Mouse (Mus musculus): ENCODE data around the gene Hs1bp3. TPM values are rescaled to one million over a fixed set of nuclear protein-coding genes. Genes with fewer than 3 reads are reported as not detected.
A peak's percentile ranks its signal among the peaks of the same experiment; 100 is the strongest.

Gene Hs1bp3
- polyA plus RNA-seq, 1 experiment from 2014 or later, result 11.6 TPM

DNA sequence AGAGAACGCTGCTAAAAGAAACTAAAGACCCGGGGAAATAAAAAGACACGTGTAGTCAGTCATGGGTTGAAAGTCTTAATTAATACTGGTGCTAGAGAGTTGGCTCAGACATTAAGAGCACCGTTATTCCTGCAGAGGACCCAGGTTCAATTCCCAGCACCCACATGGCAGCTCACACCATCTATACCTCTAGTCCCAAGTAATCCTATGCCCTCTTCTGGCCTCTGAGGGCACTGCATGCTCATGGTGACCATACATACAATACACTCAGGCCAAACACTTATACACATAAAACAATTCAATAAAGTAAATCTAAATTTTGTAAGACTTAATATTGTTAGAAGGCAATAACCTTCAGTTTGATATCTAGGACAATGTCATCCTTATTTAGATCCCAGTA lies 41.8 kb downstream of the Hs1bp3 start:
- no peaks in the 10 kb centered on the region for H3K36me3 ChIP-seq
- no peak overlapping the region for H3K27ac ChIP-seq
- H3K27me3 ChIP-seq (replicated peaks), result no peaks in the 10 kb centered on the region
- 93% methylated on average over 4 of the region's 4 CpGs for WGBS
- H3K4me2 ChIP-seq (replicated peaks), result no peak overlapping the region
- H3K4me1 ChIP-seq, result 0 out of 2 replicates have a peak, but pooled peaks cover 3% of the 10 kb centered on the region
- no peaks in the 10 kb centered on the region for H3K9me3 ChIP-seq
- H3K9ac ChIP-seq, result no peak overlapping the region
- H3K4me3 ChIP-seq, result no peak overlapping the region
- ATAC-seq (ENCODE audit: low FRiP score, low read depth), result no peak

GRCm38 (mm10) chr12:8357449-8357848 lies 44.2 kb downstream of the Hs1bp3 start:
- WGBS, result 72% methylated on average over 5 of the region's 5 CpGs
- Histone ChIP-seq H3K36me3 (no peaks in the 10 kb centered on the region), H3K9me3 (no peaks in the 10 kb centered on the region), H3K27ac (no peak overlapping the region), H3K9ac (no peak overlapping the region), H3K27me3 (replicated peaks) (no peaks in the 10 kb centered on the region), H3K4me1 (no peaks in the 10 kb centered on the region), H3K4me2 (replicated peaks) (no peak overlapping the region), H3K4me3 (no peak overlapping the region)
- no peak for ATAC-seq (ENCODE audit: low FRiP score, low read depth)

GRCm38 (mm10) chr12:8358344-8358966 lies 45.2 kb downstream of the Hs1bp3 start:
- no peaks in the 10 kb centered on the region for H3K36me3 ChIP-seq
- no peaks in the 10 kb centered on the region for H3K27me3 ChIP-seq (replicated peaks)
- no peak overlapping the region for H3K4me2 ChIP-seq (replicated peaks)
- no peak overlapping the region for H3K9ac ChIP-seq
- no peaks in the 10 kb centered on the region for H3K9me3 ChIP-seq
- no peaks in the 10 kb centered on the region for H3K4me1 ChIP-seq
- WGBS, result 84% methylated on average over 5 of the region's 5 CpGs
- H3K4me3 ChIP-seq, result no peak overlapping the region
- ATAC-seq (ENCODE audit: low FRiP score, low read depth), result no peak
- H3K27ac ChIP-seq, result no peak overlapping the region

GRCm38 (mm10) chr12:8359418-8360112 lies 46.3 kb downstream of the Hs1bp3 start:
- no peak for ATAC-seq (ENCODE audit: low FRiP score, low read depth)
- Histone ChIP-seq H3K4me1 (peaks cover 6% of the 10 kb centered on the region; the same call in 1 of the 2 replicates), H3K27me3 (replicated peaks) (no peaks in the 10 kb centered on the region), H3K9ac (no peak overlapping the region), H3K4me2 (replicated peaks) (no peak overlapping the region), H3K36me3 (no peaks in the 10 kb centered on the region), H3K9me3 (no peaks in the 10 kb centered on the region), H3K4me3 (no peak overlapping the region), H3K27ac (no peak overlapping the region)
- 95% methylated on average over 3 of the region's 3 CpGs for WGBS

DNA sequence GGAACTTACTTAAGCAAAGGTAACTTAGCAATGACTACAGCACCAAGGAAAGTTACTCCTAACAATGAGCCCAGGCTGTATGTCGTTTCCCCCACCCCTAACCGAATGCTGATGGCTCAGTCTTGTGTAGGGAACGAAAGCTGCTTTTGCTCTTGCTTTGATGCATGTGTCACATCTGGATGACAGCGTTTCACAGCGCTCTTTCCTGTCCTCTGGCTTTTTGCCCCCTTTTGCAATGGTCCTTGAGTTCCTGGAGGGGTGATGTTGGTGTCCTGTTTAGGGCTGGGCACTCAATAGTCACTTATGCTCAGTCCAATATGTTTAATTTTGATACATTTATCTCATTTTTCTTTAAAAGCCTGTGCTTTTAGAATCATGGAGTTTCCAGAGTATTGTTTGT lies 48.6 kb downstream of the Hs1bp3 start:
- no peak for ATAC-seq (ENCODE audit: low FRiP score, low read depth)
- no peaks in the 10 kb centered on the region for H3K36me3 ChIP-seq
- 76% methylated on average over 5 of the region's 5 CpGs for WGBS

DNA sequence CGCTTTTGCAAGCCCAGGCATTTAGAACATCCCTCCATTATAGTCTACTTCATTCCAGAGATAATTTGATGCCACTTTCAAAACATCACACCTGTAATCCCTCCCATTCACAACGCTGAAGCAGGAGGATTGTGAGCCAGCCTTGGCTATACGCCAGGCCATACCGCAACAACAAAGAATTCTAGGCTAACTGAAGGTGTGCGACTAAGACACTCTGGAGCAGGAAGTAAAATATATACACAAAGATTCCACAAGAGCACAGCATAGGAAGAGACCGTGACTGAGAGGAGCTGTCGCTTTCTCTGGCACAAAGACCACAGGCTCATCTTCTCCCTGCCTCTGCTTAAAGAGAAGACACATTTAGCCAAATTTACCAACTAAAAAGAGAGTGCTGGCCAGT lies 49.2 kb downstream of the Hs1bp3 start:
- 90% methylated on average over 7 of the region's 7 CpGs for WGBS
- Histone ChIP-seq H3K4me1 (peaks cover 17% of the 10 kb centered on the region), H3K4me2 (replicated peaks) (no peak overlapping the region), H3K9me3 (no peaks in the 10 kb centered on the region), H3K4me3 (no peak overlapping the region), H3K27ac (no peak overlapping the region), H3K9ac (no peak overlapping the region), H3K27me3 (replicated peaks) (no peaks in the 10 kb centered on the region), H3K36me3 (no peaks in the 10 kb centered on the region)
- no peak for ATAC-seq (ENCODE audit: low FRiP score, low read depth)

More for the DNA sequence above, 48.6 kb downstream of the Hs1bp3 start:
- Histone ChIP-seq H3K4me3 (no peak overlapping the region), H3K4me2 (replicated peaks) (no peak overlapping the region), H3K27ac (no peak overlapping the region), H3K9ac (no peak overlapping the region), H3K27me3 (replicated peaks) (no peaks in the 10 kb centered on the region), H3K4me1 (peaks cover 17% of the 10 kb centered on the region), H3K9me3 (no peaks in the 10 kb centered on the region)

- Histone ChIP-seq H3K27ac (no peak overlapping the region; the same call in 1 of the 2 replicates), H3K4me1 (peaks cover 17% of the 10 kb centered on the region), H3K27me3 (replicated peaks) (no peaks in the 10 kb centered on the region), H3K36me3 (no peaks in the 10 kb centered on the region), H3K9me3 (no peaks in the 10 kb centered on the region), H3K9ac (no peak overlapping the region), H3K4me3 (no peak overlapping the region), H3K4me2 (replicated peaks) (no peak overlapping the region)
- 4% methylated on average over 6 of the region's 6 CpGs for WGBS
- ATAC-seq (ENCODE audit: low FRiP score, low read depth), result peak; percentile 81
Measured at GRCm38 (mm10) chr12:8364321-8364838, 51.1 kb downstream of the Hs1bp3 start.

DNA sequence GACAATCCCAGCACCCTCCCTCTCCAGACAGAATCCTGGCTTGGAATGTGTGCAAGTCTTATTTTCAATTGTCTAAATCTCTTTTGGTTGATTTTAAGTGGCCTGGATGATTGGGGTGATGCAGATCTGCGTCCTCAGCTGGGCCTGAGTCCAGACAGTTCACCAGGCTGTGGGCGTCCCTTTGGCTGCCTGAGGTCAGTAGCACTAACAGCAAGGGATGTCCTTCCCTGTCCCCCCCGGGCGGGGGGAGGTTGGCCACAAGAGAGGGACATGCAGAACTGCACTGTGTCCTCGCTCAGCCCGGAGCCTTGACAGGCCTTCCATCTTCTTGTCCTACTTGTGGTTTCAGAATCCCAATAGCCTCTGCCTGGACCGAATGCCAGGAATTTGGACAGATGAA lies 52.1 kb downstream of the Hs1bp3 start:
- no peak overlapping the region for H3K27ac ChIP-seq

DNA sequence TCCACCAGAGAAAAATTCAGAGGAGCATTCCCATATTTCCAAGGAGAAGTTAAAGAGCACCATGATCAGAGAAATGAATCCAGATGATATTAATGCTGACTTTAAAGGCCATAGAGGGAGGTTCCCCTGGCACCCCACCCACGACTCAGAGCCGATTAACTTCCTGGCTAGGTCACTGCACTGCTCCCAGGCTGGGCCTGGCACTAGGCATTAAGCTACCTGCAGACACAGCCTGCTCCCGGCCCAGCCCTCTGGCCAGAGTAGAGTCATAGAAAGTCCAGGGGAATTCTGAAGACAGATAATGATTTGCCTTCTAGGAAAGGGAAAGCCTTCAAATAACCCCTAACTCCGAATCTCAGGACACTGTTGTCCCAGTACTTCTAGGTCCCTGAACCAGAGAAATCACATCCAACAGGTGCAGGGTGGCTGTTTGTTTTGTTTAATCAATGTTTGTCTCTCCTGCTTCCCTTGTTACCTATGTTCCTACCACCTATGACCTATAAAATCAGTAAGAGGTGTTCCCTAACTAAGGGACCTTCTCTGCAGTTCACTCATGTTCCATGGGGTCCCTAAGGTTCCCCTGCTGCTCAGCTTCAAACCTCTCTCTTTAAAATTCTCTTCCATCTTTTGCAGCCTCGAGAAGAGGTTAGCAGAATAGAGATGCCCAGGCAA lies 52.8 kb downstream of the Hs1bp3 start:
- H3K27ac ChIP-seq, result no peak overlapping the region
- H3K36me3 ChIP-seq, result no peaks in the 10 kb centered on the region
- peaks cover 17% of the 10 kb centered on the region for H3K4me1 ChIP-seq
- 86% methylated on average over 5 of the region's 5 CpGs for WGBS
- H3K4me3 ChIP-seq, result no peak overlapping the region
- no peak for ATAC-seq (ENCODE audit: low FRiP score, low read depth)
- no peaks in the 10 kb centered on the region for H3K9me3 ChIP-seq
- H3K27me3 ChIP-seq (replicated peaks), result no peaks in the 10 kb centered on the region
- no peak overlapping the region for H3K4me2 ChIP-seq (replicated peaks)
- no peak overlapping the region for H3K9ac ChIP-seq

More for the DNA sequence above, 52.1 kb downstream of the Hs1bp3 start:
- Histone ChIP-seq H3K4me2 (replicated peaks) (no peak overlapping the region), H3K4me1 (peaks cover 17% of the 10 kb centered on the region), H3K4me3 (no peak overlapping the region), H3K36me3 (no peaks in the 10 kb centered on the region), H3K9ac (no peak overlapping the region), H3K9me3 (no peaks in the 10 kb centered on the region), H3K27me3 (replicated peaks) (no peaks in the 10 kb centered on the region)
- ATAC-seq (ENCODE audit: low FRiP score, low read depth), result no peak
- 35% methylated on average over 7 of the region's 7 CpGs for WGBS

GRCm38 (mm10) chr12:8366688-8367087 lies 53.5 kb downstream of the Hs1bp3 start:
- Histone ChIP-seq H3K4me1 (peaks cover 17% of the 10 kb centered on the region), H3K9ac (no peak overlapping the region), H3K27me3 (replicated peaks) (no peaks in the 10 kb centered on the region), H3K27ac (no peak overlapping the region), H3K36me3 (no peaks in the 10 kb centered on the region), H3K9me3 (no peaks in the 10 kb centered on the region), H3K4me3 (no peak overlapping the region), H3K4me2 (replicated peaks) (no peak overlapping the region)
- WGBS, result 77% methylated on average over 3 of the region's 3 CpGs
- ATAC-seq (ENCODE audit: low FRiP score, low read depth), result no peak

- no peaks in the 10 kb centered on the region for H3K4me1 ChIP-seq
- ATAC-seq (ENCODE audit: low FRiP score, low read depth), result no peak
- H3K4me2 ChIP-seq (replicated peaks), result no peak overlapping the region
- no peak overlapping the region for H3K4me3 ChIP-seq
- no peaks in the 10 kb centered on the region for H3K36me3 ChIP-seq
- WGBS, result 86% methylated on average over 5 of the region's 5 CpGs
- H3K27ac ChIP-seq, result no peak overlapping the region
- no peaks in the 10 kb centered on the region for H3K9me3 ChIP-seq
- H3K27me3 ChIP-seq (replicated peaks), result no peaks in the 10 kb centered on the region
- H3K9ac ChIP-seq, result no peak overlapping the region
Measured at GRCm38 (mm10) chr12:8371746-8372510, 58.7 kb downstream of the Hs1bp3 start.
